Mouse (Mus musculus) layer of hippocampus, adult 9-10 months (tissue): Measurements from ENCODE around the gene Gm7030.
"Not testable (repeated sequence)": the region's sequence is repeated elsewhere in the genome, so short reads cannot be mapped to it uniquely, and the experiment has no call there.

Experiments used
- DNase-seq: peaks from one replicate; pipeline ENCODE4 v3.0.0; 2022; ENCODE audit warnings: low spot score

Gene Gm7030

GRCm38 (mm10) chr17:36081901-36082300 lies 47.3 kb downstream of the Gm7030 start:
- DNase-seq: not testable (repeated sequence)

GRCm38 (mm10) chr17:36060829-36061228 lies 68.4 kb downstream of the Gm7030 start:
- DNase-seq: peak; percentile 78
